Mouse (Mus musculus) embryonic facial prominence, embryonic 15.5 days (tissue): Measurements from ENCODE around the gene Gfpt1. TPM values are rescaled to one million over a fixed set of nuclear protein-coding genes. Genes with fewer than 3 reads are reported as not detected.
A peak's percentile ranks its signal among the peaks of the same experiment; 100 is the strongest.
"Not testable (repeated sequence)": the region's sequence is repeated elsewhere in the genome, so short reads cannot be mapped to it uniquely, and the experiment has no call there.

Source experiments
- ATAC-seq: fragments of 200-750 bp; cut with Nextera tagmentation; 2 replicates; pipeline ENCODE4 v1.8.0; 2017; ENCODE audit warnings: low read depth, moderate TSS enrichment; ENCODE audit not compliant: insufficient number of reproducible peaks, low FRiP score, low TSS enrichment
- H3K27ac ChIP-seq: fragments of 300-500 bp; sonication (generic); replicated peaks from 2 replicates; pipeline ENCODE4 v1.5.1; 2015; ENCODE audit warnings: mild to moderate bottlenecking, inconsistent platforms
- H3K27me3 ChIP-seq: fragments of 300-500 bp; sonication (generic); 2 replicates; pipeline ENCODE4 v1.6.1; 2015; ENCODE audit warnings: inconsistent platforms
- H3K36me3 ChIP-seq: fragments of 300-500 bp; sonication (generic); 2 replicates; pipeline ENCODE4 v1.6.1; 2015; ENCODE audit warnings: mild to moderate bottlenecking, inconsistent platforms
- H3K4me1 ChIP-seq: fragments of 300-500 bp; sonication (generic); 2 replicates; pipeline ENCODE4 v1.6.1; 2015; ENCODE audit warnings: inconsistent platforms
- H3K4me2 ChIP-seq: fragments of 300-500 bp; sonication (generic); replicated peaks from 2 replicates; pipeline ENCODE4 v1.6.1; 2015; ENCODE audit warnings: mild to moderate bottlenecking, inconsistent platforms
- H3K4me3 ChIP-seq: fragments of 300-500 bp; sonication (generic); replicated peaks from 2 replicates; pipeline ENCODE4 v1.5.1; 2015; ENCODE audit warnings: mild to moderate bottlenecking, inconsistent platforms
- H3K9ac ChIP-seq: fragments of 300-500 bp; sonication (generic); 2 replicates; pipeline ENCODE4 v1.6.1; 2015; ENCODE audit warnings: inconsistent platforms
- H3K9me3 ChIP-seq: fragments of 300-500 bp; sonication (generic); replicated peaks from 2 replicates; pipeline ENCODE4 v1.6.1; 2016; ENCODE audit warnings: inconsistent platforms
- WGBS: fragments of 180-500 bp; shearing (Covaris S2); methylation state at CpG from one replicate; pipeline ENCODE4 v1.1.7; 2015; 5-methylcytosine and 5-hydroxymethylcytosine counted together
- polyA plus RNA-seq: library from polyadenylated mRNA; unstranded; fragments of >200 nt; fragmentation: Nextera tagmentation; extraction: Ambion mirVana; gene quantifications from 2 replicates; pipeline ENCODE4 v1.2.1, GENCODE M21; 2015

Gfpt1 gene
- polyA plus RNA-seq, 1 experiment from 2014 or later, result 20.4 TPM

GRCm38 (mm10) chr6:87043131-87043516 lies 478 bp downstream of the Gfpt1 start:
- under 1% methylated on average over 9 of the region's 9 CpGs for WGBS
- peaks cover 21% of the 10 kb centered on the region for H3K4me1 ChIP-seq
- no peaks in the 10 kb centered on the region for H3K27me3 ChIP-seq
- H3K4me3 ChIP-seq, result peak overlapping the region; percentile 95
- H3K4me2 ChIP-seq, result peak overlapping the region; percentile 61
- peak overlapping the region; percentile 94 for H3K9ac ChIP-seq
- no peaks in the 10 kb centered on the region for H3K9me3 ChIP-seq
- peak overlapping the region; percentile 100 for H3K27ac ChIP-seq
- H3K36me3 ChIP-seq, result peaks cover 5% of the 10 kb centered on the region; the same call in 1 of the 2 replicates
- ATAC-seq, result peak; percentile 5; the same call in 1 of the 2 replicates

- ATAC-seq, result no peak
- H3K27ac ChIP-seq, result no peak overlapping the region
- WGBS, result 71% methylated on average over 2 of the region's 2 CpGs
- H3K4me2 ChIP-seq, result no peak overlapping the region
- H3K4me1 ChIP-seq, result peaks cover 21% of the 10 kb centered on the region
- no peak overlapping the region for H3K4me3 ChIP-seq
- H3K36me3 ChIP-seq, result peaks cover 17% of the 10 kb centered on the region; the same call in 1 of the 2 replicates
- no peak overlapping the region for H3K9ac ChIP-seq
- no peaks in the 10 kb centered on the region for H3K27me3 ChIP-seq
- no peaks in the 10 kb centered on the region for H3K9me3 ChIP-seq
Observed at GRCm38 (mm10) chr6:87044895-87045294, 2.2 kb downstream of the Gfpt1 start.

GRCm38 (mm10) chr6:87045507-87045906 lies 2.9 kb downstream of the Gfpt1 start:
- Histone ChIP-seq H3K4me2 (no peak overlapping the region), H3K27me3 (no peaks in the 10 kb centered on the region), H3K36me3 (peaks cover 17% of the 10 kb centered on the region; the same call in 1 of the 2 replicates), H3K4me1 (peaks cover 21% of the 10 kb centered on the region), H3K9ac (no peak overlapping the region), H3K4me3 (no peak overlapping the region), H3K9me3 (no peaks in the 10 kb centered on the region), H3K27ac (no peak overlapping the region)
- 70% methylated on average over 3 of the region's 3 CpGs for WGBS
- ATAC-seq, result no peak

- H3K27ac ChIP-seq, H3K4me1 ChIP-seq, H3K27me3 ChIP-seq, H3K9ac ChIP-seq, H3K4me2 ChIP-seq, H3K9me3 ChIP-seq, ATAC-seq, H3K4me3 ChIP-seq: not testable (repeated sequence)
- 97% methylated on average over 7 of the region's 7 CpGs for WGBS
- H3K36me3 ChIP-seq, result peaks cover 43% of the 10 kb centered on the region
Observed at GRCm38 (mm10) chr6:87048712-87049111, 6.1 kb downstream of the Gfpt1 start.

DNA sequence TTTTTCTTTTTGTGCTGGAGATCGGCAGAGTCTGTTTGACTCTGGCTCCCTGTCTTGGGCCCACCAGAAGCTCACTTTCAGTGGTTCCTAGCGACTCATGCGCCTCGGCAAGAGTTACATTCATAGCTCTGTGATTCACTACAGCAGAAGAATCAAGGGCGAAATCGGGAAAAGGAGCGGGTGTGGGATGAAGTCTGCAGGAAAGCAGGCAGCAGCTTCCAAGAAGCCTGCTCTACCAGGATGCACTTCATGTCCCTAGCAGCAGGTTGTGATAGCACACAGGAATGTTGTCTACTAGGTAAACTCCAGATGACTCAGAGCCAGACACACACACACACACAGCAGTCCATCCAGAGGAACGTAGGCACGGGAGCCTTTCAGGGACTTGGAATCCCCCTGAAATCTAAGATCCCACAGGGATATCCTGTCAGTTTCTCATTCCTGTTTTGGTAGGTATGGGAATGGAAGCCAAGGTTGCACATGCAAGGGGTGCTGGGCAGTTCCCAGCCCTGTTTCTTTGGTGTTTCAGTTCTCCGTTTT lies 9.3 kb downstream of the Gfpt1 start:
- Histone ChIP-seq H3K4me2 (no peak overlapping the region), H3K36me3 (peaks cover 66% of the 10 kb centered on the region)
- WGBS, result 91% methylated on average over 10 of the region's 10 CpGs

GRCm38 (mm10) chr6:87054193-87054592 lies 11.5 kb downstream of the Gfpt1 start:
- Histone ChIP-seq H3K27me3 (no peaks in the 10 kb centered on the region), H3K4me1 (no peaks in the 10 kb centered on the region), H3K9ac (no peak overlapping the region), H3K9me3 (no peaks in the 10 kb centered on the region), H3K4me3 (no peak overlapping the region), H3K36me3 (peaks cover 73% of the 10 kb centered on the region), H3K27ac (no peak overlapping the region), H3K4me2 (no peak overlapping the region)
- WGBS, result 82% methylated on average over 8 of the region's 8 CpGs
- ATAC-seq, result no peak

More for the DNA sequence above, 9.3 kb downstream of the Gfpt1 start:
- H3K27ac ChIP-seq, result no peak overlapping the region
- H3K9me3 ChIP-seq, result no peaks in the 10 kb centered on the region
- H3K9ac ChIP-seq, result no peak overlapping the region
- no peaks in the 10 kb centered on the region for H3K27me3 ChIP-seq
- ATAC-seq, result no peak
- H3K4me3 ChIP-seq, result no peak overlapping the region
- no peaks in the 10 kb centered on the region for H3K4me1 ChIP-seq

GRCm38 (mm10) chr6:87059754-87060153 lies 17.1 kb downstream of the Gfpt1 start:
- no peak for ATAC-seq
- H3K36me3 ChIP-seq, result peaks cover 83% of the 10 kb centered on the region
- 92% methylated on average over 1 of the region's 1 CpGs for WGBS

DNA sequence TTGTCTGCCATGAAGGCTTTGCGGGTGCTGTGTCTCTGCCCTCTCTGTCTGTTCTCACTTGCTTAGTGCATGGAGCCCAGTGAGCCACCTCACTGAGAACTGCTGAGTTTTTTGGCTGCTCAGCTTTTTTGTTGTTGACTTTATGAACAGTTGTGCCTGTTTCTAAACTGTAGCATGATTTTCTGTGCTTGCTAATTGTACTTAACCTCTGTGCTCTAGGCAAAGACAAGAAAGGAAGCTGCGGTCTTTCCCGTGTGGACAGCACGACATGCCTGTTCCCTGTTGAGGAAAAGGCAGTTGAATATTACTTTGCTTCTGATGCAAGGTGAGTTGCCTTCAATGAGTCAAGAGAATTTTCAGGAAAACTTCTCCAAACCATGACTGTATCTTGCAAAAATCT lies 20.9 kb downstream of the Gfpt1 start:
- peaks cover 81% of the 10 kb centered on the region for H3K36me3 ChIP-seq

More at GRCm38 (mm10) chr6:87059754-87060153, 17.1 kb downstream of the Gfpt1 start:
- no peaks in the 10 kb centered on the region for H3K27me3 ChIP-seq
- H3K4me1 ChIP-seq, result no peaks in the 10 kb centered on the region
- no peaks in the 10 kb centered on the region for H3K9me3 ChIP-seq
- no peak overlapping the region for H3K9ac ChIP-seq
- no peak overlapping the region for H3K27ac ChIP-seq
- H3K4me3 ChIP-seq, result no peak overlapping the region
- no peak overlapping the region for H3K4me2 ChIP-seq

GRCm38 (mm10) chr6:87068209-87068608 lies 25.6 kb downstream of the Gfpt1 start:
- Histone ChIP-seq H3K9me3 (no peaks in the 10 kb centered on the region), H3K36me3 (peaks cover 86% of the 10 kb centered on the region), H3K27me3 (no peaks in the 10 kb centered on the region), H3K4me2 (no peak overlapping the region), H3K4me3 (no peak overlapping the region), H3K9ac (no peak overlapping the region), H3K4me1 (no peaks in the 10 kb centered on the region), H3K27ac (no peak overlapping the region)
- ATAC-seq, result no peak
- 87% methylated on average over 2 of the region's 2 CpGs for WGBS

More for the DNA sequence above, 20.9 kb downstream of the Gfpt1 start:
- Histone ChIP-seq H3K4me2 (no peak overlapping the region), H3K27me3 (no peaks in the 10 kb centered on the region), H3K27ac (no peak overlapping the region), H3K4me3 (no peak overlapping the region), H3K9me3 (no peaks in the 10 kb centered on the region), H3K9ac (no peak overlapping the region), H3K4me1 (no peaks in the 10 kb centered on the region)
- no peak for ATAC-seq
- whole genome bisulfite sequencing, result 88% methylated on average over 4 of the region's 4 CpGs

- H3K9me3 ChIP-seq, result no peaks in the 10 kb centered on the region
- H3K4me2 ChIP-seq, result no peak overlapping the region
- H3K9ac ChIP-seq, result no peak overlapping the region
- no peak for ATAC-seq
- no peaks in the 10 kb centered on the region for H3K27me3 ChIP-seq
- WGBS, result 73% methylated on average over 7 of the region's 7 CpGs
- H3K36me3 ChIP-seq, result peaks cover 84% of the 10 kb centered on the region
- H3K4me3 ChIP-seq, result no peak overlapping the region
- H3K27ac ChIP-seq, result peak overlapping the region; percentile 4; the same call in 1 of the 2 replicates
- H3K4me1 ChIP-seq, result no peaks in the 10 kb centered on the region
Observed at GRCm38 (mm10) chr6:87069195-87069900, 26.7 kb downstream of the Gfpt1 start.

GRCm38 (mm10) chr6:87070641-87071040 lies 28.0 kb downstream of the Gfpt1 start:
- H3K4me2 ChIP-seq, result no peak overlapping the region
- H3K9me3 ChIP-seq, result no peaks in the 10 kb centered on the region
- H3K36me3 ChIP-seq, result peaks cover 77% of the 10 kb centered on the region
- no peak overlapping the region for H3K4me3 ChIP-seq
- ATAC-seq, result no peak
- H3K27me3 ChIP-seq, result no peaks in the 10 kb centered on the region
- no peak overlapping the region for H3K9ac ChIP-seq
- H3K4me1 ChIP-seq, result no peaks in the 10 kb centered on the region
- 86% methylated on average over 4 of the region's 4 CpGs for WGBS
- no peak overlapping the region for H3K27ac ChIP-seq
